Mouse (Mus musculus) E14TG2a.4 (cell line): ENCODE data around the gene Abhd15.

Experiments
- CTCF ChIP-seq: conservative IDR thresholded peaks from 2 replicates; pipeline ENCODE4 v1.5.1; 2014; ENCODE audit warnings: low read length
- NANOG ChIP-seq: IDR thresholded peaks from 2 replicates; pipeline ENCODE4 v1.6.1; 2014; ENCODE audit warnings: borderline replicate concordance, low read length, mixed read lengths

- TF ChIP-seq CTCF = no peak
- TF ChIP-seq NANOG = no peak
Observed at GRCm38 (mm10) chr11:77545261-77545660, 30.3 kb downstream of the Abhd15 start.
